Mouse (Mus musculus) splenic B cell, adult 2 months (primary cell): ENCODE results near the gene Tm4sf4.

Experiments
- DNase-seq: peaks from one replicate; pipeline ENCODE4 v3.0.0-alpha.2; 2011; ENCODE audit warnings: low read depth, low spot score
- H3K27me3 ChIP-seq: 2 replicates; pipeline ENCODE4 v1.6.1; 2012; ENCODE audit warnings: mild to moderate bottlenecking, low read length, moderate library complexity, mixed read lengths; ENCODE audit not compliant: control insufficient read depth, poor library complexity, insufficient read depth, severe bottlenecking
- H3K36me3 ChIP-seq: 2 replicates; pipeline ENCODE4 v1.6.1; 2012; ENCODE audit warnings: mild to moderate bottlenecking, low read length, moderate library complexity, mixed read lengths; ENCODE audit not compliant: control insufficient read depth, poor library complexity, insufficient read depth, severe bottlenecking

Gene Tm4sf4

GRCm38 (mm10) chr3:57425089-57425730 is at the start of gene Tm4sf4:
Gene Tm4sf4 (plus strand): TSS chr3:57425314.
- H3K27me3 ChIP-seq: no peaks in the 10 kb centered on the region
- no peaks in the 10 kb centered on the region for H3K36me3 ChIP-seq
- DNase-seq: no peak

- no peak for DNase-seq
These were observed 38.7 kb upstream of the Tm4sf4 start for GRCm38 (mm10) chr3:57386423-57386822.

GRCm38 (mm10) chr3:57386895-57387294 is 38.2 kb upstream of the Tm4sf4 start:
- no peak for DNase-seq
- H3K27me3 ChIP-seq: no peaks in the 10 kb centered on the region
- no peaks in the 10 kb centered on the region for H3K36me3 ChIP-seq

More at GRCm38 (mm10) chr3:57386423-57386822, 38.7 kb upstream of the Tm4sf4 start:
- Histone ChIP-seq H3K36me3 (no peaks in the 10 kb centered on the region), H3K27me3 (no peaks in the 10 kb centered on the region)

- no peak for DNase-seq
- H3K36me3 ChIP-seq: no peaks in the 10 kb centered on the region
- no peaks in the 10 kb centered on the region for H3K27me3 ChIP-seq
These were observed 37.5 kb upstream of the Tm4sf4 start for GRCm38 (mm10) chr3:57387593-57387992.

GRCm38 (mm10) chr3:57411535-57411934 is 13.6 kb upstream of the Tm4sf4 start:
- Histone ChIP-seq H3K27me3 (no peaks in the 10 kb centered on the region), H3K36me3 (no peaks in the 10 kb centered on the region)
- no peak for DNase-seq

GRCm38 (mm10) chr3:57420233-57420632 is 4.9 kb upstream of the Tm4sf4 start:
- no peaks in the 10 kb centered on the region for H3K36me3 ChIP-seq
- H3K27me3 ChIP-seq: no peaks in the 10 kb centered on the region
- no peak for DNase-seq

- no peaks in the 10 kb centered on the region for H3K27me3 ChIP-seq
- DNase-seq: no peak
These were observed 4.5 kb upstream of the Tm4sf4 start for GRCm38 (mm10) chr3:57420660-57421059.

GRCm38 (mm10) chr3:57426351-57426750 is 1.2 kb downstream of the Tm4sf4 start:
- DNase-seq: no peak

More at GRCm38 (mm10) chr3:57420660-57421059, 4.5 kb upstream of the Tm4sf4 start:
- H3K36me3 ChIP-seq: no peaks in the 10 kb centered on the region

GRCm38 (mm10) chr3:57428682-57429464 is 3.8 kb downstream of the Tm4sf4 start:
- Histone ChIP-seq H3K36me3 (no peaks in the 10 kb centered on the region), H3K27me3 (no peaks in the 10 kb centered on the region)
- DNase-seq: no peak

More at GRCm38 (mm10) chr3:57426351-57426750, 1.2 kb downstream of the Tm4sf4 start:
- no peaks in the 10 kb centered on the region for H3K27me3 ChIP-seq
- no peaks in the 10 kb centered on the region for H3K36me3 ChIP-seq

GRCm38 (mm10) chr3:57429486-57429885 is 4.4 kb downstream of the Tm4sf4 start:
- no peaks in the 10 kb centered on the region for H3K27me3 ChIP-seq
- no peak for DNase-seq

GRCm38 (mm10) chr3:57431706-57432105 is 6.6 kb downstream of the Tm4sf4 start:
- H3K36me3 ChIP-seq: no peaks in the 10 kb centered on the region
- no peak for DNase-seq
- no peaks in the 10 kb centered on the region for H3K27me3 ChIP-seq

More at GRCm38 (mm10) chr3:57429486-57429885, 4.4 kb downstream of the Tm4sf4 start:
- no peaks in the 10 kb centered on the region for H3K36me3 ChIP-seq

- DNase-seq: no peak
- no peaks in the 10 kb centered on the region for H3K36me3 ChIP-seq
- H3K27me3 ChIP-seq: no peaks in the 10 kb centered on the region
These were observed 10.2 kb downstream of the Tm4sf4 start for GRCm38 (mm10) chr3:57435364-57435763.

GRCm38 (mm10) chr3:57440956-57441355 is 15.8 kb downstream of the Tm4sf4 start:
- no peaks in the 10 kb centered on the region for H3K27me3 ChIP-seq
- H3K36me3 ChIP-seq: no peaks in the 10 kb centered on the region
- DNase-seq: no peak

GRCm38 (mm10) chr3:57445706-57446105 is 20.6 kb downstream of the Tm4sf4 start:
- DNase-seq: no peak

GRCm38 (mm10) chr3:57447889-57448288 is 22.8 kb downstream of the Tm4sf4 start:
- DNase-seq: no peak
- H3K36me3 ChIP-seq: no peaks in the 10 kb centered on the region
- H3K27me3 ChIP-seq: no peaks in the 10 kb centered on the region

More at GRCm38 (mm10) chr3:57445706-57446105, 20.6 kb downstream of the Tm4sf4 start:
- Histone ChIP-seq H3K36me3 (no peaks in the 10 kb centered on the region), H3K27me3 (no peaks in the 10 kb centered on the region)
